Mouse (Mus musculus): ENCODE measurements around the gene Gm10197. TPM values are rescaled to one million over a fixed set of nuclear protein-coding genes. Genes with fewer than 3 reads are reported as not detected.

The Gm10197 gene
- not detected in 2 replicates for polyA plus RNA-seq (2011; ENCODE audit: insufficient read depth, insufficient read length, low replicate concordance, missing spikeins)

GRCm38 (mm10) chr19:53371666-53372065, at the start of gene Gm10197:
Gm10197 (minus strand) TSS chr19:53371766.
- TF ChIP-seq POLR2A (IDR thresholded peaks at IDR 0.05; ENCODE audit: borderline replicate concordance, control insufficient read depth, low read depth, low read length) (no peak), CTCF (IDR thresholded peaks at IDR 0.05; ENCODE audit: control insufficient read depth, insufficient read depth, low read length) (no peak)
- 94% methylated on average over 13 of the region's 13 CpGs for WGBS
- Histone ChIP-seq H3K27ac (ENCODE audit: control insufficient read depth, insufficient read depth, low read depth, low read length, poor library complexity) (no peak within 1 kb of the TSS), H3K4me1 (ENCODE audit: control insufficient read depth, insufficient read depth, low read length) (no peaks in the 10 kb centered on the region), H3K4me3 (replicated peaks; ENCODE audit: control insufficient read depth, low read depth, low read length) (no peak within 1 kb of the TSS)

- WGBS: 12% methylated on average over 19 of the region's 19 CpGs
- Histone ChIP-seq H3K4me1 (ENCODE audit: control insufficient read depth, insufficient read depth, low read length) (peaks cover 7% of the 10 kb centered on the region; the same call in 1 of the 2 replicates), H3K4me3 (replicated peaks; ENCODE audit: control insufficient read depth, low read depth, low read length) (peak overlapping the region; percentile 52), H3K27ac (ENCODE audit: control insufficient read depth, insufficient read depth, low read depth, low read length, poor library complexity) (peak overlapping the region; percentile 69)
- TF ChIP-seq POLR2A (IDR thresholded peaks at IDR 0.05; ENCODE audit: borderline replicate concordance, control insufficient read depth, low read depth, low read length) (no peak), CTCF (IDR thresholded peaks at IDR 0.05; ENCODE audit: control insufficient read depth, insufficient read depth, low read length) (no peak)
These were observed 49.5 kb upstream of the Gm10197 start for GRCm38 (mm10) chr19:53420924-53421582.

DNA sequence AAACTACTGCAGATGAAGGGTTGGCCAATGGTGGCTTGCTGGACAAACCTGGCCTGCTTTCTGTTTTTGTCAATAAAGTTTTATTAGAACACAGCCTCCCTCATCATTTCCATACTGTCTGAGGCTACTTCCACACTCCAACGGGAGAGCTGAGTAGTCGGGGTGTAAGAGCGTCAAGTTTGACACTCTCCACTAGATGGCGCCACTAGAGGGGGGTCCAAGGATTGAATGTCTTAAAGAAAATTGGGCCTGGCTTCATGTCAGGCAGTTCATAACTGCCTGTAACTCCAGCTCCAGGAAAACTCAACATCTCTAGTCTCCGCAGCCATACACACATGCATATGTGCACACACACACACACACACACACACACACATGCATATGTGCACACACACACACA, 48.3 kb upstream of the Gm10197 start:
- WGBS: 13% methylated on average over 5 of the region's 5 CpGs
- TF ChIP-seq POLR2A (IDR thresholded peaks at IDR 0.05; ENCODE audit: borderline replicate concordance, control insufficient read depth, low read depth, low read length): no peak
- peak; percentile 64 for TF ChIP-seq CTCF (IDR thresholded peaks at IDR 0.05; ENCODE audit: control insufficient read depth, insufficient read depth, low read length)
- Histone ChIP-seq H3K4me3 (replicated peaks; ENCODE audit: control insufficient read depth, low read depth, low read length) (no peak overlapping the region), H3K4me1 (ENCODE audit: control insufficient read depth, insufficient read depth, low read length) (peaks cover 3% of the 10 kb centered on the region; the same call in 1 of the 2 replicates), H3K27ac (ENCODE audit: control insufficient read depth, insufficient read depth, low read depth, low read length, poor library complexity) (no peak overlapping the region)

GRCm38 (mm10) chr19:53415198-53415597, 43.6 kb upstream of the Gm10197 start:
- 87% methylated on average over 17 of the region's 17 CpGs for WGBS
- Histone ChIP-seq H3K4me3 (replicated peaks; ENCODE audit: control insufficient read depth, low read depth, low read length) (no peak overlapping the region), H3K27ac (ENCODE audit: control insufficient read depth, insufficient read depth, low read depth, low read length, poor library complexity) (no peak overlapping the region), H3K4me1 (ENCODE audit: control insufficient read depth, insufficient read depth, low read length) (no peaks in the 10 kb centered on the region; the same call in 1 of the 2 replicates)
- no peak for TF ChIP-seq POLR2A (IDR thresholded peaks at IDR 0.05; ENCODE audit: borderline replicate concordance, control insufficient read depth, low read depth, low read length)
- no peak for TF ChIP-seq CTCF (IDR thresholded peaks at IDR 0.05; ENCODE audit: control insufficient read depth, insufficient read depth, low read length)

GRCm38 (mm10) chr19:53414650-53415049, 43.1 kb upstream of the Gm10197 start:
- H3K27ac ChIP-seq (ENCODE audit: control insufficient read depth, insufficient read depth, low read depth, low read length, poor library complexity): no peak overlapping the region
- 66% methylated on average over 11 of the region's 11 CpGs for WGBS
- H3K4me1 ChIP-seq (ENCODE audit: control insufficient read depth, insufficient read depth, low read length): no peaks in the 10 kb centered on the region
- H3K4me3 ChIP-seq (replicated peaks; ENCODE audit: control insufficient read depth, low read depth, low read length): no peak overlapping the region
- TF ChIP-seq CTCF (IDR thresholded peaks at IDR 0.05; ENCODE audit: control insufficient read depth, insufficient read depth, low read length) (no peak), POLR2A (IDR thresholded peaks at IDR 0.05; ENCODE audit: borderline replicate concordance, control insufficient read depth, low read depth, low read length) (no peak)

DNA sequence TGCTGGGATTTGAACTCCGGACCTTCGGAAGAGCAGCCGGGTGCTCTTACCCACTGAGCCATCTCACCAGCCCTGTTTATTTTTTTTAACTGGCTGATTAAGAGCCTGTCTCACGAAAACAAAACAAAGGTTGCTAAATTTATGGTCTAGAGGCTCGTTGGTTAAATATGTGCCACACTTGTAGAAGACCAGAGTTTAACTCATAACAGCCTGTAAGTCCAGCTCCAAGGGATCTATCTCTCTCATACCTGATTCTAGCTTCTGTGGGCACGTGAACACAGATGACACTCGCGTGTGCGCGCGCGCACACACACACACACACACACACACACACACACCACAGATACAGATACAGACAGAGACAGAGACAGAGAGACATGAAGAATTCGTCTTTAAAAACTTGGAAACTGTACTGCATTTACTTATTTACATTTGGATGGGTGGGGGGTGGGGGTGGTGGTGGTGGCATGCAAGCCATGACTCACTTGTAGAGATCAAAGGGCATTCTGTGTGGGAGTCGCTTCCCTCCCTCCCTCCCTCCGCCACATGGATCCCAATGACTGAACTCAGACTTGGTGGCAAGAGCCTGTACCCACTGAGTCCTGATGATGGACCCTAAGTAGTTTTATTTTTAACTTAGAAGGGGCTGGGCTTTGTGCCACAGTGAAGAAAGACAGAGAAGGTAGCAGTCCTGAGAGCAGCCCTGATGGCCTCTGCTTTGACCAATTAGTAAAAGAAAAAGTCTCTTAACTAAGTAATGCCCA, 42.2 kb upstream of the Gm10197 start:
- WGBS: 83% methylated on average over 15 of the region's 15 CpGs
- TF ChIP-seq POLR2A (IDR thresholded peaks at IDR 0.05; ENCODE audit: borderline replicate concordance, control insufficient read depth, low read depth, low read length): no peak
- TF ChIP-seq CTCF (IDR thresholded peaks at IDR 0.05; ENCODE audit: control insufficient read depth, insufficient read depth, low read length): no peak
- H3K4me1 ChIP-seq (ENCODE audit: control insufficient read depth, insufficient read depth, low read length): no peaks in the 10 kb centered on the region
- no peak overlapping the region for H3K27ac ChIP-seq (ENCODE audit: control insufficient read depth, insufficient read depth, low read depth, low read length, poor library complexity)
- H3K4me3 ChIP-seq (replicated peaks; ENCODE audit: control insufficient read depth, low read depth, low read length): no peak overlapping the region

GRCm38 (mm10) chr19:53412149-53412848, 40.7 kb upstream of the Gm10197 start:
- no peak overlapping the region for H3K4me3 ChIP-seq (replicated peaks; ENCODE audit: control insufficient read depth, low read depth, low read length)
- WGBS: 82% methylated on average over 6 of the region's 6 CpGs
- no peak overlapping the region for H3K27ac ChIP-seq (ENCODE audit: control insufficient read depth, insufficient read depth, low read depth, low read length, poor library complexity)
- TF ChIP-seq CTCF (IDR thresholded peaks at IDR 0.05; ENCODE audit: control insufficient read depth, insufficient read depth, low read length): no peak
- no peak for TF ChIP-seq POLR2A (IDR thresholded peaks at IDR 0.05; ENCODE audit: borderline replicate concordance, control insufficient read depth, low read depth, low read length)
- no peaks in the 10 kb centered on the region for H3K4me1 ChIP-seq (ENCODE audit: control insufficient read depth, insufficient read depth, low read length)
